In the genomic region with DNA sequence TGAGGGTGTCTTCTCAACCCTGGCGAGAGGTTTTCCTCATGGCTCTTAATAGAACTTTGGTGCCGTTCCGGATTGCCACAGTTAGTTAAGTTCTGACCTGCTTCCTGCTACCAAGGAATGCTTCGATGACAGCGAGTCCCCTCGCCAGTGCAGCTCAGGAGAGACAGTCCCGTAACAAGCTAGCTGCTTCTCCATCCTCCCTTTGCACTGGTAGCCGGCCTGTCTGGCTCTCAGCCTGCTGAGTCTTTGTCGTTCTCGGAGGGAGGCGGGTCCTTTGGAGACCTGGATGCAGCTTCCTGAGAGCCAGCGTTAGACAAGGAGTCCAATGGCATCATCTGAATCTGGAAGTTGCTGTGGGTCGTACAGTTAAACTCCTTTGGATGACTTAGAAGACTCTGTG, we compare ENCODE assay signal across 30 mouse cellular contexts.
DNase-seq lines count a peak whose midpoint lies in the region; ATAC-seq and TF ChIP-seq lines count a peak whose summit lies in the region.
"Had no signal": no experiment of that assay in that cellular context is flagged by ENCODE, and none has a peak within 500 bp of the region (broad histone marks: within the 10 kb centered on the region; RNA-seq: fewer than 3 reads in every experiment).

No protein-coding gene starts in this region.

- no peaks in the 10 kb centered on the region for H3K27me3 ChIP-seq in heart, embryonic 15.5 days
- no peaks in the 10 kb centered on the region for H3K27me3 ChIP-seq in heart, embryonic 11.5 days (ENCODE audit: control insufficient read depth, insufficient read depth, low read length)
- no peaks in the 10 kb centered on the region for H3K27me3 ChIP-seq in kidney, adult 2 months (replicated peaks; ENCODE audit: control insufficient read depth, insufficient read depth, low read length)
- H3K27me3 ChIP-seq in spleen, adult 2 months (ENCODE audit: control insufficient read depth, insufficient read depth, low read length) = no peaks in the 10 kb centered on the region
- H3K27me3 ChIP-seq: embryonic facial prominence, embryonic 13.5 days; forebrain, embryonic 12.5 days; forebrain, embryonic 15.5 days had no signal

- H3K36me3 ChIP-seq in heart, embryonic 15.5 days = no peaks in the 10 kb centered on the region
- no peaks in the 10 kb centered on the region for H3K36me3 ChIP-seq in heart, embryonic 11.5 days (ENCODE audit: control insufficient read depth, insufficient read depth, low read length)
- no peaks in the 10 kb centered on the region for H3K36me3 ChIP-seq in kidney, adult 2 months (ENCODE audit: control insufficient read depth, insufficient read depth, low read length)
- no peaks in the 10 kb centered on the region for H3K36me3 ChIP-seq in spleen, adult 2 months (ENCODE audit: control insufficient read depth, insufficient read depth, low read length)
- H3K36me3 ChIP-seq: embryonic facial prominence, embryonic 10.5 days; embryonic facial prominence, embryonic 13.5 days; forebrain, embryonic 12.5 days; forebrain, embryonic 15.5 days; heart, embryonic 10.5 days had no signal

- H3K27ac ChIP-seq in heart, embryonic 15.5 days = peak overlapping the region; percentile 24; the same call in 1 of the 2 replicates
- H3K27ac ChIP-seq in heart, embryonic 11.5 days (ENCODE audit: low read depth, low read length) = no peak overlapping the region
- H3K27ac ChIP-seq in kidney, adult 2 months (ENCODE audit: insufficient read depth, low read depth, low read length) = peak overlapping the region; percentile 56
- 0 out of 2 replicates have a peak overlapping the region, but pooled peaks have one; percentile 9 for H3K27ac ChIP-seq in spleen, adult 2 months (ENCODE audit: insufficient read depth, low read length)
- H3K27ac ChIP-seq: embryonic facial prominence, embryonic 10.5 days; embryonic facial prominence, embryonic 13.5 days; forebrain, embryonic 12.5 days; forebrain, embryonic 15.5 days; heart, embryonic 10.5 days; hindbrain, embryonic 14.5 days; hindbrain, postnatal 0 days had no signal

- H3K4me1 ChIP-seq in heart, embryonic 15.5 days (replicated peaks) = peaks cover 14% of the 10 kb centered on the region
- H3K4me1 ChIP-seq in heart, embryonic 11.5 days (ENCODE audit: control insufficient read depth, insufficient read depth, low read length) = peaks cover 14% of the 10 kb centered on the region; the same call in 1 of the 2 replicates
- 0 out of 2 replicates have a peak, but pooled peaks cover 5% of the 10 kb centered on the region for H3K4me1 ChIP-seq in kidney, adult 2 months (ENCODE audit: control insufficient read depth, insufficient read depth, low read length)
- H3K4me1 ChIP-seq in spleen, adult 2 months (ENCODE audit: control insufficient read depth, insufficient read depth, insufficient read length) = peaks cover 6% of the 10 kb centered on the region; the same call in 1 of the 2 replicates
- H3K4me1 ChIP-seq: forebrain, embryonic 12.5 days; forebrain, embryonic 15.5 days had no signal

- no peak overlapping the region for H3K4me2 ChIP-seq in heart, embryonic 15.5 days
- H3K4me2 ChIP-seq in heart, embryonic 11.5 days = no peak overlapping the region
- H3K4me2 ChIP-seq: embryonic facial prominence, embryonic 13.5 days; forebrain, embryonic 12.5 days; forebrain, embryonic 15.5 days; hindbrain, embryonic 14.5 days had no signal

- H3K9ac ChIP-seq in heart, embryonic 15.5 days = no peak overlapping the region
- H3K9ac ChIP-seq in heart, embryonic 11.5 days (ENCODE audit: low read depth, low read length) = no peak overlapping the region
- H3K9ac ChIP-seq: embryonic facial prominence, embryonic 13.5 days; forebrain, embryonic 12.5 days; forebrain, embryonic 15.5 days; hindbrain, embryonic 14.5 days had no signal

- H3K9me3 ChIP-seq in heart, embryonic 15.5 days (replicated peaks) = no peaks in the 10 kb centered on the region
- H3K9me3 ChIP-seq in heart, embryonic 11.5 days (replicated peaks; ENCODE audit: control insufficient read depth, low read length) = no peaks in the 10 kb centered on the region
- H3K9me3 ChIP-seq: embryonic facial prominence, embryonic 10.5 days; embryonic facial prominence, embryonic 13.5 days; forebrain, embryonic 12.5 days; forebrain, embryonic 15.5 days; heart, embryonic 10.5 days had no signal

- intact Hi-C loops in left cerebral cortex, postnatal 14 days (cut with DNase I) = no loop called here

- TF ChIP-seq CTCF in kidney, adult 2 months (conservative IDR thresholded peaks at IDR 0.05; ENCODE audit: insufficient read depth, insufficient read length, low read depth, low read length) = no peak
- no peak for TF ChIP-seq CTCF in spleen, adult 2 months (IDR thresholded peaks at IDR 0.05; ENCODE audit: extremely low read depth, insufficient read depth, insufficient read length, insufficient replicate concordance)

- no peak for TF ChIP-seq POLR2A in kidney, adult 2 months (IDR thresholded peaks at IDR 0.05; ENCODE audit: low read depth, low read length)
- TF ChIP-seq POLR2A in spleen, adult 2 months (IDR thresholded peaks at IDR 0.05; ENCODE audit: low read depth, low read length) = no peak

- no peak overlapping the region for H3K4me3 ChIP-seq in heart, embryonic 15.5 days
- no peak overlapping the region for H3K4me3 ChIP-seq in heart, embryonic 11.5 days (ENCODE audit: low read depth, low read length)
- no peak overlapping the region for H3K4me3 ChIP-seq in kidney, adult 2 months (ENCODE audit: insufficient read depth, low read depth, low read length)
- H3K4me3 ChIP-seq in spleen, adult 2 months (ENCODE audit: extremely low read depth, insufficient read depth, insufficient read length) = no peak overlapping the region
- H3K4me3 ChIP-seq: embryonic facial prominence, embryonic 10.5 days; embryonic facial prominence, embryonic 13.5 days; erythroblast, embryonic 14.5 days; forebrain, embryonic 12.5 days; forebrain, embryonic 15.5 days; heart, embryonic 10.5 days had no signal

- ATAC-seq in heart, embryonic 15.5 days (replicated peaks; ENCODE audit: insufficient number of reproducible peaks, insufficient read depth, low FRiP score, low read depth) = no peak
- no peak for ATAC-seq in heart, embryonic 11.5 days (replicated peaks; ENCODE audit: insufficient number of reproducible peaks, low FRiP score, low TSS enrichment)
- ATAC-seq: CD4-positive, CD25-positive, alpha-beta regulatory T cell, adult 4 months; forebrain, embryonic 15.5 days; hindbrain, postnatal 0 days; inflammation-experienced regulatory T-cells, adult 6 months; intestine, embryonic 16.5 days had no signal

- 67% methylated on average over 13 of the region's 13 CpGs for WGBS in heart, embryonic 15.5 days
- 72% methylated on average over 13 of the region's 13 CpGs for WGBS in heart, embryonic 11.5 days (ENCODE audit: insufficient replicate concordance)
- WGBS in kidney, adult 2 months = 74% methylated on average over 13 of the region's 13 CpGs
- WGBS in spleen, adult 2 months = 89% methylated on average over 13 of the region's 13 CpGs

- DNase-seq in kidney, adult 2 months = no peak
- DNase-seq in kidney, postnatal 10 days = no peak
- DNase-seq in spleen, adult 2 months (ENCODE audit: low read depth in 1 of 2, low spot score in 2 of 2) = no peak
- no peak for DNase-seq in spleen, postnatal 4 days (ENCODE audit: low spot score in 2 of 2)
- DNase-seq in left cerebral cortex, postnatal 14 days (ENCODE audit: low spot score in 2 of 2) = no peak
- DNase-seq: adrenal gland, adult 2 months; adrenal gland, postnatal 14 days; cerebellum, adult 11-12 months; cerebellum, adult 8-10 months; cerebellum, postnatal 10 days; cerebellum, postnatal 36 days; embryo, embryonic 11 days; gastrocnemius, postnatal 10 days; gastrocnemius, postnatal 36 days; heart, adult 11 months; heart, postnatal 10 days; heart, postnatal 4 days had no signal
